Mouse (Mus musculus): ENCODE data around the gene Olfr1006. TPM values are rescaled to one million over a fixed set of nuclear protein-coding genes. Genes with fewer than 3 reads are reported as not detected.

The Olfr1006 gene
- polyA plus RNA-seq (2012; rRNA removed): not detected in 2 replicates

GRCm38 (mm10) chr2:85678667-85679066 lies at the start of gene Olfr1006:
Gene Olfr1006 (minus strand): TSS chr2:85678767.

GRCm38 (mm10) chr2:85715119-85715518 lies 36.6 kb upstream of the Olfr1006 start, which contains the start of gene Olfr1009:
Gene Olfr1009 (plus strand): TSS chr2:85715419.

GRCm38 (mm10) chr2:85689131-85689530 lies 10.6 kb upstream of the Olfr1006 start, which contains the start of gene Olfr1008:
Gene Olfr1008 (plus strand): TSS chr2:85689431.

GRCm38 (mm10) chr2:85664355-85664754 lies 14.2 kb downstream of the Olfr1006 start, which contains the start of gene Olfr154:
Gene Olfr154 (minus strand): TSS chr2:85664455.

GRCm38 (mm10) chr2:85650604-85651003 lies 28.0 kb downstream of the Olfr1006 start, which contains the start of gene Olfr1002:
Gene Olfr1002 (minus strand): TSS chr2:85650704.

Other genes with a start within 250 kb of the Olfr1006 start
- gene Olfr994, start 242.3 kb downstream of the Olfr1006 start, polyA plus RNA-seq (2012; rRNA removed): not detected in 2 replicates
- not detected in 2 replicates for gene Olfr995, start 235.1 kb downstream of the Olfr1006 start, polyA plus RNA-seq (2012; rRNA removed)
- gene 4833423E24Rik, start 159.7 kb downstream of the Olfr1006 start, polyA plus RNA-seq (2012; rRNA removed): not detected in 2 replicates
- not detected in 2 replicates for gene Olfr996, start 99.6 kb downstream of the Olfr1006 start, polyA plus RNA-seq (2012; rRNA removed)
- not detected in 2 replicates for gene Olfr998, start 89.8 kb downstream of the Olfr1006 start, polyA plus RNA-seq (2012; rRNA removed)
- not detected in 2 replicates for gene Olfr1000, start 66.9 kb downstream of the Olfr1006 start, polyA plus RNA-seq (2012; rRNA removed)
- gene Olfr1002, start 28.1 kb downstream of the Olfr1006 start, polyA plus RNA-seq (2012; rRNA removed): not detected in 2 replicates
- not detected in 2 replicates for gene Olfr154, start 14.3 kb downstream of the Olfr1006 start, polyA plus RNA-seq (2012; rRNA removed)
- not detected in 2 replicates for gene Olfr1008, start 10.7 kb upstream of the Olfr1006 start, polyA plus RNA-seq (2012; rRNA removed)
- gene Olfr1009, start 36.7 kb upstream of the Olfr1006 start, polyA plus RNA-seq (2012; rRNA removed): not detected in 2 replicates
- gene Olfr1012, start 84.0 kb upstream of the Olfr1006 start, polyA plus RNA-seq (2012; rRNA removed): not detected in 2 replicates
- not detected in 2 replicates for gene Olfr1013, start 88.3 kb upstream of the Olfr1006 start, polyA plus RNA-seq (2012; rRNA removed)
- gene Olfr1014, start 93.9 kb upstream of the Olfr1006 start, polyA plus RNA-seq (2012; rRNA removed): not detected in 2 replicates
- gene Olfr1015, start 103.2 kb upstream of the Olfr1006 start, polyA plus RNA-seq (2012; rRNA removed): not detected in 2 replicates
- gene Olfr1016, start 123.8 kb upstream of the Olfr1006 start, polyA plus RNA-seq (2012; rRNA removed): not detected in 2 replicates
- gene Olfr1018, start 139.7 kb upstream of the Olfr1006 start, polyA plus RNA-seq (2012; rRNA removed): not detected in 2 replicates
- gene Olfr1019, start 166.7 kb upstream of the Olfr1006 start, polyA plus RNA-seq (2012; rRNA removed): not detected in 2 replicates
- gene Olfr1020, start 168.3 kb upstream of the Olfr1006 start, polyA plus RNA-seq (2012; rRNA removed): not detected in 2 replicates
- gene Olfr1022, start 189.8 kb upstream of the Olfr1006 start, polyA plus RNA-seq (2012; rRNA removed): not detected in 2 replicates
- not detected in 2 replicates for gene Olfr1023, start 206.9 kb upstream of the Olfr1006 start, polyA plus RNA-seq (2012; rRNA removed)
- gene Olfr1024, start 226.3 kb upstream of the Olfr1006 start, polyA plus RNA-seq (2012; rRNA removed): not detected in 2 replicates
- gene Olfr1025-ps1, start 236.4 kb upstream of the Olfr1006 start, polyA plus RNA-seq (2012; rRNA removed): not detected in 2 replicates
- not detected in 2 replicates for gene Olfr1026, start 242.8 kb upstream of the Olfr1006 start, polyA plus RNA-seq (2012; rRNA removed)